Mouse (Mus musculus): ENCODE measurements at regions not wholly inside any gene's neighbourhood (a gene's known extent, or its start where the extent isn't known, plus 50 kb on each side); places are given as distances from the start of the nearest gene placed in this dataset.

- ATAC-seq (ENCODE audit: insufficient number of reproducible peaks, low FRiP score, low TSS enrichment, low read depth): no peak
- no peak overlapping the region for H3K9ac ChIP-seq (ENCODE audit: low read length)
- no peak overlapping the region for H3K4me3 ChIP-seq (ENCODE audit: low read depth, low read length)
- H3K4me2 ChIP-seq (ENCODE audit: low read depth, severe bottlenecking): no peak overlapping the region
- H3K27me3 ChIP-seq (ENCODE audit: control insufficient read depth, insufficient read depth, low read length): no peaks in the 10 kb centered on the region
- H3K36me3 ChIP-seq (ENCODE audit: control insufficient read depth, insufficient read depth, low read length): no peaks in the 10 kb centered on the region
- H3K9me3 ChIP-seq (ENCODE audit: control insufficient read depth, low read length): no peaks in the 10 kb centered on the region
- no peak for DNase-seq (ENCODE audit: low spot score)
- H3K4me1 ChIP-seq (ENCODE audit: control insufficient read depth, insufficient read depth, low read length): no peaks in the 10 kb centered on the region
- no peak overlapping the region for H3K27ac ChIP-seq (replicated peaks; ENCODE audit: low read depth, low read length)
- 89% methylated on average over 5 of the region's 5 CpGs for WGBS
Measured at GRCm38 (mm10) chr3:134525795-134526194, 289.5 kb downstream of the Cxxc4 start.

GRCm38 (mm10) chr3:134560144-134560543 is 268.7 kb upstream of the Tacr3 start:
- H3K9me3 ChIP-seq (ENCODE audit: control insufficient read depth, low read length): no peaks in the 10 kb centered on the region
- H3K9ac ChIP-seq (ENCODE audit: low read length): no peak overlapping the region
- no peaks in the 10 kb centered on the region for H3K36me3 ChIP-seq (ENCODE audit: control insufficient read depth, insufficient read depth, low read length)
- no peaks in the 10 kb centered on the region for H3K4me1 ChIP-seq (ENCODE audit: control insufficient read depth, insufficient read depth, low read length)
- no peak overlapping the region for H3K4me3 ChIP-seq (ENCODE audit: low read depth, low read length)
- H3K27me3 ChIP-seq (ENCODE audit: control insufficient read depth, insufficient read depth, low read length): no peaks in the 10 kb centered on the region
- no peak overlapping the region for H3K4me2 ChIP-seq (ENCODE audit: low read depth, severe bottlenecking)
- ATAC-seq (ENCODE audit: insufficient number of reproducible peaks, low FRiP score, low TSS enrichment, low read depth) (no peak), DNase-seq (ENCODE audit: low spot score) (no peak)
- H3K27ac ChIP-seq (replicated peaks; ENCODE audit: low read depth, low read length): no peak overlapping the region
- 90% methylated on average over 2 of the region's 2 CpGs for WGBS

- ATAC-seq (ENCODE audit: insufficient number of reproducible peaks, low FRiP score, low TSS enrichment, low read depth): no peak
- Histone ChIP-seq H3K4me1 (ENCODE audit: control insufficient read depth, insufficient read depth, low read length) (no peaks in the 10 kb centered on the region), H3K4me2 (ENCODE audit: low read depth, severe bottlenecking) (no peak overlapping the region), H3K27ac (replicated peaks; ENCODE audit: low read depth, low read length) (no peak overlapping the region), H3K36me3 (ENCODE audit: control insufficient read depth, insufficient read depth, low read length) (no peaks in the 10 kb centered on the region), H3K9ac (ENCODE audit: low read length) (no peak overlapping the region), H3K27me3 (ENCODE audit: control insufficient read depth, insufficient read depth, low read length) (no peaks in the 10 kb centered on the region), H3K9me3 (ENCODE audit: control insufficient read depth, low read length) (no peaks in the 10 kb centered on the region), H3K4me3 (ENCODE audit: low read depth, low read length) (no peak overlapping the region)
- WGBS: 96% methylated on average over 3 of the region's 3 CpGs
- no peak for DNase-seq (ENCODE audit: low spot score)
Measured at GRCm38 (mm10) chr3:134578759-134579158, 250.0 kb upstream of the Tacr3 start.

DNA sequence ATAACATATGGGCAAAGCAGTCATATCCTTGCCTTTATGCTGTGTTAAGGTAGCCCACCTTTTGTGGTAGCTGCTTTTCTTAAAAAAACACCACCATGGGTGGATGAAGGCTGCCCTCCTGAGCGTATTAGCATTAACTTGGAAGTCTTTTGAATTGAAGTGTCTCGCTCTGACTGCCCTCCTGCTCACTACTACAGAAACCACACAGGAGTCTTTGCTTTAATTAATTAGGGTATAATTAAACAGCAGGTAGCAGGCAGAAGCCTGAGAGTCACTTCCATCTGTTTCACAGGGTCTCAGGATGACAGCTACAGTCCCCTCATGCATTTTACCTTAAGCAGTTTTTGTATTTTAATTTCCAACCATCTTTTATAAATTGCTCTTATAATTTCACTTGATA is 240.2 kb upstream of the Tacr3 start:
- H3K9me3 ChIP-seq (ENCODE audit: control insufficient read depth, low read length): no peaks in the 10 kb centered on the region
- 18% methylated on average over 2 of the region's 2 CpGs for WGBS
- DNase-seq (ENCODE audit: low spot score) (no peak), ATAC-seq (ENCODE audit: insufficient number of reproducible peaks, low FRiP score, low TSS enrichment, low read depth) (no peak)
- H3K27ac ChIP-seq (replicated peaks; ENCODE audit: low read depth, low read length): no peak overlapping the region
- H3K4me1 ChIP-seq (ENCODE audit: control insufficient read depth, insufficient read depth, low read length): no peaks in the 10 kb centered on the region
- no peak overlapping the region for H3K4me3 ChIP-seq (ENCODE audit: low read depth, low read length)
- no peaks in the 10 kb centered on the region for H3K36me3 ChIP-seq (ENCODE audit: control insufficient read depth, insufficient read depth, low read length)
- H3K4me2 ChIP-seq (ENCODE audit: low read depth, severe bottlenecking): no peak overlapping the region
- H3K27me3 ChIP-seq (ENCODE audit: control insufficient read depth, insufficient read depth, low read length): no peaks in the 10 kb centered on the region
- H3K9ac ChIP-seq (ENCODE audit: low read length): no peak overlapping the region

DNA sequence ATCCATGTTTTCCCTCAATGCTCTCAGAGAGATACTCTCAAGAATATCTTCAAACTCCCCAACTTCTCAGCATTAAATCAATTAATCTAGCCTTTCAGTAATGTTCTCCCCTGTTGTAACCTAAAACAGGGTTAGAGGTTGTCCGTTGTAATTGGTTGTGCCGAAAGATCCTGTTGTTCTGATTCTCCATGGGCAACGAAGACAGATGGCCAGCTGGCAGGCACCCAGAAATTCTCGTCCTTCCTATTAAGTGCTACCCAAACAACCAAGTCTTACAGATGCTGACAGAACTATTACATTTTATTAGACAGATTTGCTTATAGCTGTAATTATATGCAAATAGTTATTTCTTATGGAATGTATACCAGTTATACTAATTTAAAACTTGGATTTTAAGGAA is 225.9 kb upstream of the Tacr3 start:
- ATAC-seq (ENCODE audit: insufficient number of reproducible peaks, low FRiP score, low TSS enrichment, low read depth): no peak
- H3K36me3 ChIP-seq (ENCODE audit: control insufficient read depth, insufficient read depth, low read length): no peaks in the 10 kb centered on the region
- no peak for DNase-seq (ENCODE audit: low spot score)
- H3K27ac ChIP-seq (replicated peaks; ENCODE audit: low read depth, low read length): no peak overlapping the region
- H3K4me3 ChIP-seq (ENCODE audit: low read depth, low read length): no peak overlapping the region
- no peaks in the 10 kb centered on the region for H3K9me3 ChIP-seq (ENCODE audit: control insufficient read depth, low read length)
- 80% methylated on average over 4 of the region's 4 CpGs for WGBS
- no peaks in the 10 kb centered on the region for H3K27me3 ChIP-seq (ENCODE audit: control insufficient read depth, insufficient read depth, low read length)
- no peak overlapping the region for H3K4me2 ChIP-seq (ENCODE audit: low read depth, severe bottlenecking)
- H3K4me1 ChIP-seq (ENCODE audit: control insufficient read depth, insufficient read depth, low read length): no peaks in the 10 kb centered on the region
- no peak overlapping the region for H3K9ac ChIP-seq (ENCODE audit: low read length)

GRCm38 (mm10) chr3:134605356-134605771 is 223.4 kb upstream of the Tacr3 start:
- H3K36me3 ChIP-seq (ENCODE audit: control insufficient read depth, insufficient read depth, low read length): no peaks in the 10 kb centered on the region
- WGBS: 48% methylated on average over 6 of the region's 6 CpGs
- no peaks in the 10 kb centered on the region for H3K4me1 ChIP-seq (ENCODE audit: control insufficient read depth, insufficient read depth, low read length)
- ATAC-seq (ENCODE audit: insufficient number of reproducible peaks, low FRiP score, low TSS enrichment, low read depth) (peak; percentile 53; the same call in 1 of the 2 replicates), DNase-seq (ENCODE audit: low spot score) (peak; percentile 27)
- H3K4me3 ChIP-seq (ENCODE audit: low read depth, low read length): no peak overlapping the region
- H3K9me3 ChIP-seq (ENCODE audit: control insufficient read depth, low read length): no peaks in the 10 kb centered on the region
- H3K9ac ChIP-seq (ENCODE audit: low read length): no peak overlapping the region
- no peaks in the 10 kb centered on the region for H3K27me3 ChIP-seq (ENCODE audit: control insufficient read depth, insufficient read depth, low read length)
- no peak overlapping the region for H3K27ac ChIP-seq (replicated peaks; ENCODE audit: low read depth, low read length)
- H3K4me2 ChIP-seq (ENCODE audit: low read depth, severe bottlenecking): 0 out of 2 replicates have a peak overlapping the region, but pooled peaks have one; percentile 7

GRCm38 (mm10) chr3:134610244-134610643 is 218.6 kb upstream of the Tacr3 start:
- H3K4me1 ChIP-seq (ENCODE audit: control insufficient read depth, insufficient read depth, low read length): no peaks in the 10 kb centered on the region
- WGBS: 85% methylated on average over 4 of the region's 4 CpGs
- ATAC-seq (ENCODE audit: insufficient number of reproducible peaks, low FRiP score, low TSS enrichment, low read depth): no peak

GRCm38 (mm10) chr3:134611516-134612297 is 217.1 kb upstream of the Tacr3 start:
- no peaks in the 10 kb centered on the region for H3K4me1 ChIP-seq (ENCODE audit: control insufficient read depth, insufficient read depth, low read length)
- H3K9ac ChIP-seq (ENCODE audit: low read length): no peak overlapping the region
- no peak for DNase-seq (ENCODE audit: low spot score)
- 87% methylated on average over 5 of the region's 5 CpGs for WGBS
- ATAC-seq (ENCODE audit: insufficient number of reproducible peaks, low FRiP score, low TSS enrichment, low read depth): no peak
- H3K4me3 ChIP-seq (ENCODE audit: low read depth, low read length): no peak overlapping the region
- no peaks in the 10 kb centered on the region for H3K27me3 ChIP-seq (ENCODE audit: control insufficient read depth, insufficient read depth, low read length)
- no peaks in the 10 kb centered on the region for H3K9me3 ChIP-seq (ENCODE audit: control insufficient read depth, low read length)
- no peak overlapping the region for H3K27ac ChIP-seq (replicated peaks; ENCODE audit: low read depth, low read length)
- H3K36me3 ChIP-seq (ENCODE audit: control insufficient read depth, insufficient read depth, low read length): no peaks in the 10 kb centered on the region
- H3K4me2 ChIP-seq (ENCODE audit: low read depth, severe bottlenecking): no peak overlapping the region

More at GRCm38 (mm10) chr3:134610244-134610643, 218.6 kb upstream of the Tacr3 start:
- no peak overlapping the region for H3K27ac ChIP-seq (replicated peaks; ENCODE audit: low read depth, low read length)
- H3K4me2 ChIP-seq (ENCODE audit: low read depth, severe bottlenecking): no peak overlapping the region
- H3K9ac ChIP-seq (ENCODE audit: low read length): no peak overlapping the region
- H3K36me3 ChIP-seq (ENCODE audit: control insufficient read depth, insufficient read depth, low read length): no peaks in the 10 kb centered on the region
- no peak overlapping the region for H3K4me3 ChIP-seq (ENCODE audit: low read depth, low read length)
- no peaks in the 10 kb centered on the region for H3K27me3 ChIP-seq (ENCODE audit: control insufficient read depth, insufficient read depth, low read length)
- no peaks in the 10 kb centered on the region for H3K9me3 ChIP-seq (ENCODE audit: control insufficient read depth, low read length)
- no peak for DNase-seq (ENCODE audit: low spot score)

DNA sequence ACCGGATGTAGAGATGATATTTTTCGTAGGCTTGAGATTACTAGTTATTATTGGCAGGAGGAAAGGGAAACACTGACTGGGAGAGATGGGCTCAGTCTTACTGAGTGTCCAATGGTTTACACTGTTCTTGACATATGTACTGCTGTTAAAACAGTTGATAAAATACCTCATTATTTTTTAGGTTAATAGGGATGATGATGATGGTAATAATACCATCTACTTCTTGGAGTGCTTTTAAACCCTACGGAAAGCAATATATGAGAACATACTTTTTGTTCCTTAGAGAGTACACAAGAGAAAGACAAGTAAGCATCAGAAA is 216.6 kb upstream of the Tacr3 start:
- Histone ChIP-seq H3K27ac (replicated peaks; ENCODE audit: low read depth, low read length) (no peak overlapping the region), H3K4me1 (ENCODE audit: control insufficient read depth, insufficient read depth, low read length) (no peaks in the 10 kb centered on the region), H3K4me2 (ENCODE audit: low read depth, severe bottlenecking) (no peak overlapping the region), H3K9me3 (ENCODE audit: control insufficient read depth, low read length) (no peaks in the 10 kb centered on the region), H3K27me3 (ENCODE audit: control insufficient read depth, insufficient read depth, low read length) (no peaks in the 10 kb centered on the region), H3K9ac (ENCODE audit: low read length) (no peak overlapping the region), H3K4me3 (ENCODE audit: low read depth, low read length) (no peak overlapping the region), H3K36me3 (ENCODE audit: control insufficient read depth, insufficient read depth, low read length) (no peaks in the 10 kb centered on the region)
- ATAC-seq (ENCODE audit: insufficient number of reproducible peaks, low FRiP score, low TSS enrichment, low read depth) (no peak), DNase-seq (ENCODE audit: low spot score) (no peak)
- 91% methylated on average over 3 of the region's 3 CpGs for WGBS
